Mouse (Mus musculus) limb, embryonic 15.5 days (tissue): ENCODE results near the gene Gng13. TPM values are rescaled to one million over a fixed set of nuclear protein-coding genes. Genes with fewer than 3 reads are reported as not detected.

Experiments used
- ATAC-seq: fragments of 200-750 bp; cut with Nextera tagmentation; 2 replicates; pipeline ENCODE4 v1.8.0; 2017; ENCODE audit warnings: low read depth, moderate TSS enrichment; ENCODE audit not compliant: insufficient number of reproducible peaks, low FRiP score, low TSS enrichment
- H3K27ac ChIP-seq: fragments of 300-500 bp; sonication (generic); 2 replicates; pipeline ENCODE4 v1.5.1; 2015; ENCODE audit warnings: moderate library complexity, mild to moderate bottlenecking, inconsistent platforms
- H3K27me3 ChIP-seq: fragments of 300-500 bp; sonication (generic); 2 replicates; pipeline ENCODE4 v1.6.1; 2015; ENCODE audit warnings: inconsistent platforms
- H3K36me3 ChIP-seq: fragments of 300-500 bp; sonication (generic); 2 replicates; pipeline ENCODE4 v1.6.1; 2015; ENCODE audit warnings: inconsistent platforms
- H3K4me1 ChIP-seq: fragments of 300-500 bp; sonication (generic); 2 replicates; pipeline ENCODE4 v1.6.1; 2015; ENCODE audit warnings: inconsistent platforms
- H3K4me2 ChIP-seq: fragments of 300-500 bp; sonication (generic); 2 replicates; pipeline ENCODE4 v1.6.1; 2015; ENCODE audit warnings: mild to moderate bottlenecking, inconsistent platforms
- H3K4me3 ChIP-seq: fragments of 300-500 bp; sonication (generic); 2 replicates; pipeline ENCODE4 v1.5.1; 2015; ENCODE audit warnings: mild to moderate bottlenecking, inconsistent platforms
- H3K9ac ChIP-seq: fragments of 300-500 bp; sonication (generic); 2 replicates; pipeline ENCODE4 v1.6.1; 2015; ENCODE audit warnings: inconsistent platforms
- H3K9me3 ChIP-seq: fragments of 300-500 bp; sonication (generic); 2 replicates; pipeline ENCODE4 v1.6.1; 2016; ENCODE audit warnings: inconsistent platforms
- WGBS: fragments of 180-500 bp; shearing (Covaris S2); methylation state at CpG from one replicate; pipeline ENCODE4 v1.1.7; 2015; 5-methylcytosine and 5-hydroxymethylcytosine counted together
- polyA plus RNA-seq: library from polyadenylated mRNA; unstranded; fragments of >200 nt; fragmentation: Nextera tagmentation; extraction: Ambion mirVana; gene quantifications from 2 replicates; pipeline ENCODE4 v1.2.1, GENCODE M21; 2015

Gene Gng13
- polyA plus RNA-seq, 1 experiment from 2014 or later, result 4.8 TPM

GRCm38 (mm10) chr17:25709994-25710393 is 7.0 kb upstream of the Gng13 start:
- H3K36me3 ChIP-seq, result no peaks in the 10 kb centered on the region
- H3K27ac ChIP-seq, result no peak overlapping the region
- no peak overlapping the region for H3K4me2 ChIP-seq
- no peak overlapping the region for H3K9ac ChIP-seq
- no peaks in the 10 kb centered on the region for H3K9me3 ChIP-seq
- H3K27me3 ChIP-seq, result no peaks in the 10 kb centered on the region; the same call in 1 of the 2 replicates
- ATAC-seq, result no peak
- WGBS, result 89% methylated on average over 2 of the region's 2 CpGs
- H3K4me3 ChIP-seq, result no peak overlapping the region
- H3K4me1 ChIP-seq, result no peaks in the 10 kb centered on the region

- no peak for ATAC-seq
- Histone ChIP-seq H3K27me3 (peaks cover 8% of the 10 kb centered on the region), H3K27ac (no peak overlapping the region), H3K36me3 (no peaks in the 10 kb centered on the region), H3K9me3 (no peaks in the 10 kb centered on the region), H3K4me2 (no peak overlapping the region), H3K9ac (no peak overlapping the region), H3K4me1 (peaks cover under 1% of the 10 kb centered on the region; the same call in 1 of the 2 replicates), H3K4me3 (no peak overlapping the region)
- WGBS, result 72% methylated on average over 4 of the region's 4 CpGs
These were observed 5.8 kb upstream of the Gng13 start for GRCm38 (mm10) chr17:25711136-25711535.

- Histone ChIP-seq H3K27me3 (peaks cover 34% of the 10 kb centered on the region), H3K36me3 (peaks cover 22% of the 10 kb centered on the region)
- WGBS, result 41% methylated on average over 3 of the region's 3 CpGs
These were observed 1.3 kb upstream of the Gng13 start for GRCm38 (mm10) chr17:25715627-25716026.

DNA sequence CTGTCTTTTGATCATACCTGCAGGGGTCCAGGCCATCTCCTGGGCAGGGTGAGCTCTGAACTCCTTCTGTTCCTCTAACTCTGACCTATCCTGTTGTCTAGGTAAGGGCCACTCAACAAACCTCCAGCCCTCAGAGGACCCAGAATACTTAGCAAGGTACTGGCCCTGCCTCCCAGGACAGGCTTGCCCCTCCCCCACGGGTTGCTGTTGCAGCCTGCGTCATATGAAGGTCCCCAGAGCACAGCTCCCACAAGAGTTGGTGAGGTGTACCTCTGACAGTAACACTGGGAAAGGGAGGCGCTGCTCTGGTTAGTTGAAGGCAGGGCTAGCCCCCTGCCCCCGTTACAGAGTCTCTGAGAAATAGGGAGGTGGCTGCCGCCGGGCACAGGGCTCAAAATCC is 841 bp upstream of the Gng13 start:
- 3% methylated on average over 6 of the region's 6 CpGs for WGBS

More at GRCm38 (mm10) chr17:25715627-25716026, 1.3 kb upstream of the Gng13 start:
- Histone ChIP-seq H3K27ac (no peak overlapping the region), H3K9ac (no peak overlapping the region), H3K4me1 (peaks cover 18% of the 10 kb centered on the region), H3K4me3 (no peak overlapping the region), H3K9me3 (no peaks in the 10 kb centered on the region), H3K4me2 (no peak overlapping the region)
- no peak for ATAC-seq

GRCm38 (mm10) chr17:25717691-25718090 is 720 bp downstream of the Gng13 start:
- 6% methylated on average over 6 of the region's 6 CpGs for WGBS
- H3K9me3 ChIP-seq, result no peaks in the 10 kb centered on the region
- peak overlapping the region; percentile 21 for H3K9ac ChIP-seq
- H3K27ac ChIP-seq, result no peak overlapping the region
- H3K36me3 ChIP-seq, result peaks cover 39% of the 10 kb centered on the region
- peak overlapping the region; percentile 60 for H3K4me2 ChIP-seq
- ATAC-seq, result no peak
- H3K4me3 ChIP-seq, result peak overlapping the region; percentile 36
- H3K4me1 ChIP-seq, result peaks cover 18% of the 10 kb centered on the region
- peaks cover 34% of the 10 kb centered on the region for H3K27me3 ChIP-seq

More for the DNA sequence above, 841 bp upstream of the Gng13 start:
- ATAC-seq, result no peak
- Histone ChIP-seq H3K27ac (no peak overlapping the region), H3K36me3 (peaks cover 27% of the 10 kb centered on the region), H3K9me3 (no peaks in the 10 kb centered on the region), H3K4me3 (no peak overlapping the region), H3K9ac (no peak overlapping the region), H3K4me1 (peaks cover 18% of the 10 kb centered on the region), H3K4me2 (no peak overlapping the region), H3K27me3 (peaks cover 34% of the 10 kb centered on the region)

GRCm38 (mm10) chr17:25721476-25721875 is 4.5 kb downstream of the Gng13 start:
- no peak overlapping the region for H3K9ac ChIP-seq
- H3K27ac ChIP-seq, result no peak overlapping the region

DNA sequence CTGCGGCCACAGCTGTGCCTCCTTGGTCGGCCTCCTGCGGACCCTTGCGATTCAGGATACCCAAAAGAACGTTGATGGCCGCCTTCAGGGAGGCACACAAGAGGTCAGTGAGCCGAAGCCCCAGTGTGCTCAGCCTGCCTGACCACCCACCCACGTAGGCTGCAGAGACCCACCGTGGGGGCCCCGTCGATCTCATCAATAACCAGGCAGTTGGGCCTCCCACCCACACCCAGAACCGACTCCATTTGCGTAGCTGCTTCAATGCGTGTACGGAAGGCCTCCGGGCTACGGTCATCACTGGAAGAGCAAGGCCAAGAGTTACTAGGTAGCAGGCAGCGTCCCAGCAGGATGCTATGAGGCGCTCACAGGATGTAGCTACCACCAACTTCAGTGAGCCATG is 6.5 kb downstream of the Gng13 start:
- Histone ChIP-seq H3K4me2 (no peak overlapping the region), H3K36me3 (peaks cover 54% of the 10 kb centered on the region), H3K9me3 (no peaks in the 10 kb centered on the region), H3K9ac (no peak overlapping the region), H3K27ac (no peak overlapping the region), H3K27me3 (peaks cover 2% of the 10 kb centered on the region; the same call in 1 of the 2 replicates), H3K4me1 (peaks cover 20% of the 10 kb centered on the region), H3K4me3 (no peak overlapping the region)
- WGBS, result 94% methylated on average over 19 of the region's 19 CpGs
- no peak for ATAC-seq

More at GRCm38 (mm10) chr17:25721476-25721875, 4.5 kb downstream of the Gng13 start:
- Histone ChIP-seq H3K4me3 (no peak overlapping the region), H3K4me2 (no peak overlapping the region), H3K4me1 (peaks cover 22% of the 10 kb centered on the region), H3K9me3 (no peaks in the 10 kb centered on the region), H3K36me3 (peaks cover 55% of the 10 kb centered on the region), H3K27me3 (peaks cover 22% of the 10 kb centered on the region)
- 95% methylated on average over 5 of the region's 5 CpGs for whole genome bisulfite sequencing
- no peak for ATAC-seq

DNA sequence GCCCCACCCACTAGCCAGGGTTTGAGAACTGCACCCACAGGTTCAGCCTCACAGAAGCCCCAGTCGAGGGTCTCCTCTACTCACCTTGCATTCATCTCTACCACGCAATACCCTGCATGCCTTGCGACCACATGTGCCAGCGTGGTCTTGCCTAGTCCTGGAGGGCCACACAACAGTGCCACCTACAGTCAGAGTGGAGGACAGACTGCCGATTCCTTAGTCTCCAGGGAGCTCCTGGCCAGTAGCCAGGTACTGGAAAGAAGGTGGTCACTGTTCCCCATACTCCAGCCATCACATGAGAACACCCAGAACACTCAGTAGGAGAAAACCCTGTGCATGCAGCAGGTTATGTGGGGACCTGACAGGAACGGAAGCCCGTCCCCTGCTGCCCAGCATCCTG is 6.9 kb downstream of the Gng13 start:
- H3K27me3 ChIP-seq, result no peaks in the 10 kb centered on the region
- H3K4me1 ChIP-seq, result peaks cover 24% of the 10 kb centered on the region
- H3K27ac ChIP-seq, result no peak overlapping the region
- no peaks in the 10 kb centered on the region for H3K9me3 ChIP-seq
- peaks cover 54% of the 10 kb centered on the region for H3K36me3 ChIP-seq
- WGBS, result 75% methylated on average over 7 of the region's 7 CpGs
- no peak overlapping the region for H3K4me3 ChIP-seq
- no peak overlapping the region for H3K9ac ChIP-seq
- no peak for ATAC-seq
- H3K4me2 ChIP-seq, result no peak overlapping the region

DNA sequence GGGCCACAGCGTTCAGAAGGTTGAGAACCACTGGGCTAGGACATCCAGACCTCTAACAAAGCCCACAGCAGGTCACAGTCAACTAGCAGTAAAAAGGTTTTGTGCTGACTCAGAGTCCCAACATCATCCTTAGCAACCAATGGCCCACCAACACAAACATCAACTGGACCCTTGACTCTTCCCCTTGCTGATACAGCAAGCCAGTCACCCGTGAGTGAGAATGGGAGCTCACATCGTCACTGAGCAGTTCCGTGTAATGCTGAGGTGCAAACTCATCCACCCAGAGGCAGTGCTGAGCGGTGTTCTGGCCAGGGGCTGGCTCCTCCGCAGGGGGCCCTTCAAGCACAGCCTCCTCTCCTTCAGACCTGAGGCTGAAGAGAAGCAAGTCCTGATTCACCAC is 8.3 kb downstream of the Gng13 start:
- Histone ChIP-seq H3K4me2 (no peak overlapping the region), H3K36me3 (peaks cover 51% of the 10 kb centered on the region), H3K9me3 (no peaks in the 10 kb centered on the region), H3K4me1 (peaks cover 27% of the 10 kb centered on the region), H3K27ac (no peak overlapping the region), H3K4me3 (no peak overlapping the region), H3K27me3 (no peaks in the 10 kb centered on the region), H3K9ac (no peak overlapping the region)
- ATAC-seq, result no peak
- 86% methylated on average over 6 of the region's 6 CpGs for WGBS

- Histone ChIP-seq H3K27me3 (no peaks in the 10 kb centered on the region), H3K4me1 (peaks cover 27% of the 10 kb centered on the region), H3K27ac (0 out of 2 replicates have a peak within 1 kb of the TSS, but pooled peaks have one; percentile 33), H3K36me3 (peaks cover 43% of the 10 kb centered on the region), H3K9ac (peak within 1 kb of the TSS; percentile 76), H3K9me3 (no peaks in the 10 kb centered on the region), H3K4me3 (peak within 1 kb of the TSS; percentile 62), H3K4me2 (peak within 1 kb of the TSS; percentile 95)
- peak; percentile 99 for ATAC-seq
- WGBS, result 1% methylated on average over 37 of the region's 37 CpGs
These were observed 10.5 kb downstream of the Gng13 start, which contains the start of the genes Chtf18 and Rpusd1 for GRCm38 (mm10) chr17:25727265-25728008. Chtf18 (minus strand) TSS chr17:25727419. Rpusd1 (plus strand) TSS chr17:25727670.

GRCm38 (mm10) chr17:25728009-25728270 is 11.0 kb downstream of the Gng13 start:
- H3K4me3 ChIP-seq, result peak overlapping the region; percentile 62
- no peaks in the 10 kb centered on the region for H3K9me3 ChIP-seq
- H3K36me3 ChIP-seq, result peaks cover 38% of the 10 kb centered on the region
- peaks cover 27% of the 10 kb centered on the region for H3K4me1 ChIP-seq
- H3K4me2 ChIP-seq, result peak overlapping the region; percentile 95
- H3K27me3 ChIP-seq, result no peaks in the 10 kb centered on the region
- no peak for ATAC-seq
- H3K9ac ChIP-seq, result peak overlapping the region; percentile 76
- WGBS, result 19% methylated on average over 4 of the region's 4 CpGs
- 0 out of 2 replicates have a peak overlapping the region, but pooled peaks have one; percentile 33 for H3K27ac ChIP-seq

DNA sequence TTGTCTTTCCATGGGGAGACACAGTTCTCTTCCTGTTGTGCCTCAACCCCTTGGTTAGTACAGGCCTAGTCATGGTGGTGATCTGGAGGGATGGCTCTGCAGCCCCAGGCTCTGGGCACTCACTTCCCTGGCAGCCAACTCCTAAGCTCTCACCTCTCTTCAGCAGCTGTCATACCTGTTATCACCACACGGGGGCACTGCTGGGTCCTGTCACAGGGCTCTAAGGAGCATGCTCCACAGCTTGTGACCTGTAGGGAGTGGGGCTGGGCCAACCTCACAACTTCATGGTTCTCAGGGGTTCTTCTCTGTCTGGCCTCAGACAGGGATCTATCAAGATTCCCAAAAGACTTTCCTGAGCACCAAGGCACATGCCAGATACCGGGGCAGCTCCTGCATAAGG is 15.1 kb downstream of the Gng13 start:
- no peak overlapping the region for H3K4me2 ChIP-seq
- ATAC-seq, result no peak
- H3K27me3 ChIP-seq, result no peaks in the 10 kb centered on the region
- WGBS, result 27% methylated on average over 2 of the region's 2 CpGs
- no peak overlapping the region for H3K4me3 ChIP-seq
- no peak overlapping the region for H3K9ac ChIP-seq
- H3K27ac ChIP-seq, result no peak overlapping the region
- H3K4me1 ChIP-seq, result peaks cover 18% of the 10 kb centered on the region
- H3K9me3 ChIP-seq, result no peaks in the 10 kb centered on the region
- peaks cover 24% of the 10 kb centered on the region for H3K36me3 ChIP-seq
